Mouse (Mus musculus): ENCODE measurements around the gene Ago4.

GRCm38 (mm10) chr4:126579077-126579476, 45.8 kb upstream of the Ago4 start:
- no peak for TF ChIP-seq CTCF (conservative IDR thresholded peaks at IDR 0.05; ENCODE audit: insufficient read depth, insufficient read length, low read depth, low read length)
- TF ChIP-seq POLR2A (IDR thresholded peaks at IDR 0.05; ENCODE audit: low read depth, low read length), result no peak
